Mouse (Mus musculus): ENCODE data around the gene Ankle1. TPM values are rescaled to one million over a fixed set of nuclear protein-coding genes. Genes with fewer than 3 reads are reported as not detected.

Gene Ankle1
- polyA plus RNA-seq, 1 experiment from 2014 or later = 39.4 TPM

- no peak for ATAC-seq
- H3K9ac ChIP-seq (ENCODE audit: low read depth, low read length) = no peak overlapping the region
- no peaks in the 10 kb centered on the region for H3K27me3 ChIP-seq (replicated peaks; ENCODE audit: control insufficient read depth, insufficient read depth, low read length)
- WGBS = 81% methylated on average over 7 of the region's 7 CpGs
- no peak overlapping the region for H3K27ac ChIP-seq (ENCODE audit: low read length)
- 0 out of 2 replicates have a peak overlapping the region, but pooled peaks have one; percentile 1 for H3K4me3 ChIP-seq (ENCODE audit: low read length)
- peaks cover 7% of the 10 kb centered on the region for H3K4me1 ChIP-seq (ENCODE audit: control insufficient read depth, insufficient read depth, low read length)
- H3K36me3 ChIP-seq (ENCODE audit: control insufficient read depth, insufficient read depth, low read length) = peaks cover 7% of the 10 kb centered on the region
- H3K4me2 ChIP-seq (ENCODE audit: low read depth, low read length) = peak overlapping the region; percentile 16; the same call in 1 of the 2 replicates
- H3K9me3 ChIP-seq (ENCODE audit: control insufficient read depth, low read length) = no peaks in the 10 kb centered on the region
Observed at GRCm38 (mm10) chr8:71394481-71394880, 11.3 kb upstream of the Ankle1 start.

DNA sequence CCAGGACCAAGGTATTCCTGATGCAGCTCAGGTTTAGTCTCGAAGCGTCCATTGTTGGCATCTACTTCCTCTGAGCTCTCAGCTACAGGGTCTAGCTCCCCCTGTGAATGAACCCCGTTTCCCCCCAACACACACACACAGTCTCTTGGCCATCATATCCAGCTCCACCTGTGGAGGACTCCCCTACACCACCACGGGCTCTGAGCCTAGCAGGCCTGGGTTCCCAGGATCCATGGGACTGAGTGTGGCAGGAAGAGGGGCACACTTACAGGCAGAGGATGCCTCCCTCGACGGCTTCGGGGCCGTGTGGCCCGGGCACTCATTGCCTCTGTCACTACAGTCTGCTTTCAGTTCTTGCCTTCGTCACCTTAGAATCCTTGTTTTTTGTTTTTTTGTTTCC, 10.7 kb upstream of the Ankle1 start:
- H3K9ac ChIP-seq (ENCODE audit: low read depth, low read length) = 0 out of 2 replicates have a peak overlapping the region, but pooled peaks have one; percentile 21
- H3K36me3 ChIP-seq (ENCODE audit: control insufficient read depth, insufficient read depth, low read length) = peaks cover 10% of the 10 kb centered on the region
- no peak overlapping the region for H3K27ac ChIP-seq (ENCODE audit: low read length)
- no peaks in the 10 kb centered on the region for H3K9me3 ChIP-seq (ENCODE audit: control insufficient read depth, low read length)
- ATAC-seq = no peak
- 80% methylated on average over 10 of the region's 10 CpGs for WGBS
- no peaks in the 10 kb centered on the region for H3K27me3 ChIP-seq (replicated peaks; ENCODE audit: control insufficient read depth, insufficient read depth, low read length)
- 0 out of 2 replicates have a peak overlapping the region, but pooled peaks have one; percentile 1 for H3K4me3 ChIP-seq (ENCODE audit: low read length)
- peaks cover 7% of the 10 kb centered on the region for H3K4me1 ChIP-seq (ENCODE audit: control insufficient read depth, insufficient read depth, low read length)
- H3K4me2 ChIP-seq (ENCODE audit: low read depth, low read length) = no peak overlapping the region

DNA sequence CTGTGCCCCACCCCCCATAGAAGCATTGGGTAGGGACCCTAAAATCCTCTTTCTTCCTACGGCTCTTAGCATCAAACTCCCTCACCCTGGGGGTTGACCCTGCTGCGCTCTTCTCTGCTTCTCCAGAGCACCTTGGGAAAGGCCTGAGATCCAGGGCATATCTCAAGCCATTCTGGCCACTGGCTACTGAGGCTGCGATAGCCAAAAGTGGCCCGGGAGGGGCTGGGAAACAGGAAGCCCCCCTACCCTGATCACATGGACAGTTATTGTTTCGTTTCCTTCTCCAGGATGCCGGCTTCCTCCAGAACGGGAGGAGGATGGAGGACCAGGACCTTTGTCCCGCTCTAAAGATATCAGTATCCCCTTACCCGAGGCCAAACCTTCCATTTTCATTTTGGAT, 10.2 kb upstream of the Ankle1 start, which contains the start of gene Ushbp1:
Gene Ushbp1, minus strand, starts transcription at position 174 of the 400 bp plus-strand sequence.
- no peak for ATAC-seq
- Histone ChIP-seq H3K27me3 (replicated peaks; ENCODE audit: control insufficient read depth, insufficient read depth, low read length) (no peaks in the 10 kb centered on the region), H3K27ac (ENCODE audit: low read length) (peak within 1 kb of the TSS; percentile 39), H3K4me3 (ENCODE audit: low read length) (peak within 1 kb of the TSS; percentile 65), H3K36me3 (ENCODE audit: control insufficient read depth, insufficient read depth, low read length) (peaks cover 10% of the 10 kb centered on the region), H3K4me2 (ENCODE audit: low read depth, low read length) (peak within 1 kb of the TSS; percentile 41), H3K9ac (ENCODE audit: low read depth, low read length) (0 out of 2 replicates have a peak within 1 kb of the TSS, but pooled peaks have one; percentile 21), H3K9me3 (ENCODE audit: control insufficient read depth, low read length) (no peaks in the 10 kb centered on the region), H3K4me1 (ENCODE audit: control insufficient read depth, insufficient read depth, low read length) (peaks cover 7% of the 10 kb centered on the region)
- 80% methylated on average over 9 of the region's 9 CpGs for WGBS

GRCm38 (mm10) chr8:71396639-71397305, 9.0 kb upstream of the Ankle1 start, which contains the start of gene Babam1:
Babam1 (plus strand) TSS chr8:71396861.
- peak; percentile 96 for ATAC-seq
- Histone ChIP-seq H3K4me2 (ENCODE audit: low read depth, low read length) (peak within 1 kb of the TSS; percentile 65), H3K4me1 (ENCODE audit: control insufficient read depth, insufficient read depth, low read length) (peaks cover 7% of the 10 kb centered on the region), H3K36me3 (ENCODE audit: control insufficient read depth, insufficient read depth, low read length) (peaks cover 10% of the 10 kb centered on the region), H3K27me3 (replicated peaks; ENCODE audit: control insufficient read depth, insufficient read depth, low read length) (no peaks in the 10 kb centered on the region), H3K4me3 (ENCODE audit: low read length) (peak within 1 kb of the TSS; percentile 65), H3K9ac (ENCODE audit: low read depth, low read length) (peak within 1 kb of the TSS; percentile 73), H3K9me3 (ENCODE audit: control insufficient read depth, low read length) (no peaks in the 10 kb centered on the region), H3K27ac (ENCODE audit: low read length) (peak within 1 kb of the TSS; percentile 39)
- WGBS = under 1% methylated on average over 34 of the region's 34 CpGs

GRCm38 (mm10) chr8:71397701-71398100, 8.1 kb upstream of the Ankle1 start:
- Histone ChIP-seq H3K36me3 (ENCODE audit: control insufficient read depth, insufficient read depth, low read length) (peaks cover 10% of the 10 kb centered on the region), H3K9me3 (ENCODE audit: control insufficient read depth, low read length) (no peaks in the 10 kb centered on the region), H3K9ac (ENCODE audit: low read depth, low read length) (peak overlapping the region; percentile 73), H3K27me3 (replicated peaks; ENCODE audit: control insufficient read depth, insufficient read depth, low read length) (no peaks in the 10 kb centered on the region), H3K4me3 (ENCODE audit: low read length) (peak overlapping the region; percentile 65), H3K4me2 (ENCODE audit: low read depth, low read length) (peak overlapping the region; percentile 65), H3K27ac (ENCODE audit: low read length) (no peak overlapping the region), H3K4me1 (ENCODE audit: control insufficient read depth, insufficient read depth, low read length) (peaks cover 7% of the 10 kb centered on the region)
- 81% methylated on average over 12 of the region's 12 CpGs for WGBS
- ATAC-seq = no peak

- H3K27ac ChIP-seq (ENCODE audit: low read length) = no peak overlapping the region
- no peaks in the 10 kb centered on the region for H3K9me3 ChIP-seq (ENCODE audit: control insufficient read depth, low read length)
- peaks cover 18% of the 10 kb centered on the region for H3K4me1 ChIP-seq (ENCODE audit: control insufficient read depth, insufficient read depth, low read length)
- WGBS = 95% methylated on average over 2 of the region's 2 CpGs
- H3K36me3 ChIP-seq (ENCODE audit: control insufficient read depth, insufficient read depth, low read length) = peaks cover 10% of the 10 kb centered on the region
- no peak overlapping the region for H3K4me3 ChIP-seq (ENCODE audit: low read length)
- no peak for ATAC-seq
- H3K27me3 ChIP-seq (replicated peaks; ENCODE audit: control insufficient read depth, insufficient read depth, low read length) = no peaks in the 10 kb centered on the region
- no peak overlapping the region for H3K9ac ChIP-seq (ENCODE audit: low read depth, low read length)
- no peak overlapping the region for H3K4me2 ChIP-seq (ENCODE audit: low read depth, low read length)
Observed at GRCm38 (mm10) chr8:71400826-71401225, 5.0 kb upstream of the Ankle1 start.

DNA sequence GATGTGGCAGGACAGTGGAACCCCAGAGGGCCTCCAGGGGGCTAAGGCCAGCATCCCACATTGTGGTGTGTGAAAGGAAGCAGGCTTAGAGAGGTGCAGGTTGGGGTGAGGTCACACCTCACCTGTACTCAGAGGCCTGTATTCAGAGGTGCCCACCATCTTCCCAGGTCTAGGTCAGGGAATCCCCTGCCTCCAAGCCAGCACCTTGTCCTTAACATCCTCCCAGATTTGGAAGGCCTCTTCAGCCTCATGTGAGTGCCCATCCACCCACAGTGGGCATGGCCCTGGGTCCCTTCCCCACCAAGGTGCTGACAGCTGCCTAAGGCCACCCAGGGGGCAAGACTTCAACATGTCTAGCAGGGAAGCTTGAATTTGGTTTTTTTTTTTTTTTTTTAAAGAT, 4.4 kb upstream of the Ankle1 start:
- ATAC-seq = no peak
- peaks cover 19% of the 10 kb centered on the region for H3K4me1 ChIP-seq (ENCODE audit: control insufficient read depth, insufficient read depth, low read length)
- no peaks in the 10 kb centered on the region for H3K27me3 ChIP-seq (replicated peaks; ENCODE audit: control insufficient read depth, insufficient read depth, low read length)
- H3K4me3 ChIP-seq (ENCODE audit: low read length) = no peak overlapping the region
- no peaks in the 10 kb centered on the region for H3K9me3 ChIP-seq (ENCODE audit: control insufficient read depth, low read length)
- no peak overlapping the region for H3K27ac ChIP-seq (ENCODE audit: low read length)
- H3K4me2 ChIP-seq (ENCODE audit: low read depth, low read length) = no peak overlapping the region
- H3K36me3 ChIP-seq (ENCODE audit: control insufficient read depth, insufficient read depth, low read length) = peaks cover 10% of the 10 kb centered on the region
- H3K9ac ChIP-seq (ENCODE audit: low read depth, low read length) = no peak overlapping the region

GRCm38 (mm10) chr8:71402446-71402964, 3.3 kb upstream of the Ankle1 start:
- Histone ChIP-seq H3K9me3 (ENCODE audit: control insufficient read depth, low read length) (no peaks in the 10 kb centered on the region), H3K9ac (ENCODE audit: low read depth, low read length) (no peak overlapping the region), H3K27ac (ENCODE audit: low read length) (peak overlapping the region; percentile 12; the same call in 1 of the 2 replicates), H3K4me1 (ENCODE audit: control insufficient read depth, insufficient read depth, low read length) (peaks cover 26% of the 10 kb centered on the region), H3K36me3 (ENCODE audit: control insufficient read depth, insufficient read depth, low read length) (peaks cover 10% of the 10 kb centered on the region), H3K4me3 (ENCODE audit: low read length) (no peak overlapping the region), H3K4me2 (ENCODE audit: low read depth, low read length) (no peak overlapping the region), H3K27me3 (replicated peaks; ENCODE audit: control insufficient read depth, insufficient read depth, low read length) (no peaks in the 10 kb centered on the region)
- WGBS = 84% methylated on average over 9 of the region's 9 CpGs
- no peak for ATAC-seq

- Histone ChIP-seq H3K4me1 (ENCODE audit: control insufficient read depth, insufficient read depth, low read length) (peaks cover 25% of the 10 kb centered on the region), H3K4me2 (ENCODE audit: low read depth, low read length) (no peak overlapping the region), H3K4me3 (ENCODE audit: low read length) (no peak overlapping the region), H3K27ac (ENCODE audit: low read length) (peak overlapping the region; percentile 66), H3K9me3 (ENCODE audit: control insufficient read depth, low read length) (no peaks in the 10 kb centered on the region), H3K9ac (ENCODE audit: low read depth, low read length) (no peak overlapping the region), H3K27me3 (replicated peaks; ENCODE audit: control insufficient read depth, insufficient read depth, low read length) (no peaks in the 10 kb centered on the region), H3K36me3 (ENCODE audit: control insufficient read depth, insufficient read depth, low read length) (peaks cover 9% of the 10 kb centered on the region)
- WGBS = 51% methylated on average over 6 of the region's 6 CpGs
- ATAC-seq = peak; percentile 66
Observed at GRCm38 (mm10) chr8:71403107-71403885, 2.5 kb upstream of the Ankle1 start.
